Comparison of ENCODE assay signal across 10 mouse cellular contexts in the genomic region with DNA sequence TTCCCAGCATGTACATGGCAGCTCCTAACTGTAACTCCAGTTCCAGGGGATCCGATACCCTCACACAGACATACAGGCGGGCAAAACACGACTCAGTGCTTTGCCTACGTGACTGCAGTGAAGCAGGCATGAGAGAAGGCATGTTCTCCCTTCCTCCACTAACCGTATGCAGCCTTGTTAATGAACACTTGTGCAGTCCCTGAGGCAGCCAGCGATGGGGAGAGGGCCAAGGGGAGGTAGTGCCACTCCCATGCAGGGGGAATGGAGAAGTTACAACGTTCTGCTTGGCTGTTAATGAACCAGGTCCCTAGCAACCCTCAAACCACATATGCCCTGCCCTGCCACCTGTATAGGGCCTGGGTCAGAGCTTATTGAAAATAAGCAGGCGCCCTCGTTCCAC. TPM values are rescaled to one million over a fixed set of nuclear protein-coding genes. Genes with fewer than 3 reads are reported as not detected.
DNase-seq lines count a peak whose midpoint lies in the region; ATAC-seq lines count a peak whose summit lies in the region.
"Had no signal": no experiment of that assay in that cellular context is flagged by ENCODE, and none has a peak within 500 bp of the region (broad histone marks: within the 10 kb centered on the region; RNA-seq: fewer than 3 reads in every experiment).

No protein-coding gene starts in this region.

- H3K9ac ChIP-seq in kidney, embryonic 15.5 days = no peak overlapping the region
- H3K9ac ChIP-seq in embryonic facial prominence, embryonic 13.5 days = no peak overlapping the region
- no peak overlapping the region for H3K9ac ChIP-seq in hindbrain, embryonic 12.5 days
- peak overlapping the region; percentile 24; the same call in 1 of the 2 replicates for H3K9ac ChIP-seq in midbrain, embryonic 15.5 days
- H3K9ac ChIP-seq: neural tube, embryonic 12.5 days had no signal

- H3K4me2 ChIP-seq in kidney, embryonic 15.5 days = peak overlapping the region; percentile 90
- peak overlapping the region; percentile 63 for H3K4me2 ChIP-seq in embryonic facial prominence, embryonic 13.5 days
- H3K4me2 ChIP-seq in hindbrain, embryonic 12.5 days (replicated peaks) = peak overlapping the region; percentile 33; the same call in 1 of the 2 replicates
- peak overlapping the region; percentile 72 for H3K4me2 ChIP-seq in midbrain, embryonic 15.5 days

- peaks cover 51% of the 10 kb centered on the region for H3K4me1 ChIP-seq in kidney, embryonic 15.5 days
- H3K4me1 ChIP-seq in embryonic facial prominence, embryonic 13.5 days = peaks cover 56% of the 10 kb centered on the region
- H3K4me1 ChIP-seq in hindbrain, embryonic 12.5 days = peaks cover 28% of the 10 kb centered on the region
- H3K4me1 ChIP-seq in midbrain, embryonic 15.5 days = peaks cover 51% of the 10 kb centered on the region

- 42% methylated on average over 9 of the region's 9 CpGs for WGBS in kidney, embryonic 15.5 days
- WGBS in embryonic facial prominence, embryonic 13.5 days = 21% methylated on average over 9 of the region's 9 CpGs
- 50% methylated on average over 9 of the region's 9 CpGs for WGBS in hindbrain, embryonic 12.5 days
- 42% methylated on average over 9 of the region's 9 CpGs for WGBS in midbrain, embryonic 15.5 days

- peak overlapping the region; percentile 18 for H3K4me3 ChIP-seq in kidney, embryonic 15.5 days (replicated peaks)
- H3K4me3 ChIP-seq in embryonic facial prominence, embryonic 13.5 days = peak overlapping the region; percentile 12; the same call in 1 of the 2 replicates
- H3K4me3 ChIP-seq in hindbrain, embryonic 12.5 days = no peak overlapping the region
- H3K4me3 ChIP-seq in midbrain, embryonic 15.5 days = no peak overlapping the region
- H3K4me3 ChIP-seq: neural tube, embryonic 12.5 days had no signal

- 0 out of 2 replicates have a peak overlapping the region, but pooled peaks have one; percentile 51 for H3K27ac ChIP-seq in kidney, embryonic 15.5 days
- peak overlapping the region; percentile 78 for H3K27ac ChIP-seq in embryonic facial prominence, embryonic 13.5 days
- H3K27ac ChIP-seq in hindbrain, embryonic 12.5 days = no peak overlapping the region
- H3K27ac ChIP-seq in midbrain, embryonic 15.5 days = peak overlapping the region; percentile 56; the same call in 1 of the 2 replicates
- H3K27ac ChIP-seq: neural tube, embryonic 12.5 days had no signal

- no peaks in the 10 kb centered on the region for H3K36me3 ChIP-seq in kidney, embryonic 15.5 days
- H3K36me3 ChIP-seq in embryonic facial prominence, embryonic 13.5 days = no peaks in the 10 kb centered on the region
- no peaks in the 10 kb centered on the region for H3K36me3 ChIP-seq in hindbrain, embryonic 12.5 days
- no peaks in the 10 kb centered on the region for H3K36me3 ChIP-seq in midbrain, embryonic 15.5 days (replicated peaks)
- H3K36me3 ChIP-seq: neural tube, embryonic 12.5 days had no signal

- no peak for DNase-seq in kidney, postnatal 14 days
- DNase-seq in ovary, postnatal 36 days (ENCODE audit: low spot score) = no peak
- DNase-seq in gastrocnemius, postnatal 4 days (ENCODE audit: low spot score in 2 of 2) = no peak
- DNase-seq in urinary bladder, postnatal 25 days (ENCODE audit: low spot score) = no peak

- H3K27me3 ChIP-seq in kidney, embryonic 15.5 days = no peaks in the 10 kb centered on the region
- no peaks in the 10 kb centered on the region for H3K27me3 ChIP-seq in embryonic facial prominence, embryonic 13.5 days
- 0 out of 2 replicates have a peak, but pooled peaks cover 2% of the 10 kb centered on the region for H3K27me3 ChIP-seq in hindbrain, embryonic 12.5 days
- no peaks in the 10 kb centered on the region for H3K27me3 ChIP-seq in midbrain, embryonic 15.5 days (replicated peaks)
- H3K27me3 ChIP-seq: neural tube, embryonic 12.5 days had no signal

- no peaks in the 10 kb centered on the region for H3K9me3 ChIP-seq in kidney, embryonic 15.5 days (replicated peaks)
- 0 out of 2 replicates have a peak, but pooled peaks cover 3% of the 10 kb centered on the region for H3K9me3 ChIP-seq in embryonic facial prominence, embryonic 13.5 days
- H3K9me3 ChIP-seq in hindbrain, embryonic 12.5 days (replicated peaks) = no peaks in the 10 kb centered on the region
- no peaks in the 10 kb centered on the region for H3K9me3 ChIP-seq in midbrain, embryonic 15.5 days
- H3K9me3 ChIP-seq: neural tube, embryonic 12.5 days had no signal

- ATAC-seq in kidney, embryonic 15.5 days (replicated peaks; ENCODE audit: low FRiP score) = peak; percentile 36
- peak; percentile 53; the same call in 1 of the 2 replicates for ATAC-seq in embryonic facial prominence, embryonic 13.5 days (ENCODE audit: insufficient number of reproducible peaks, insufficient read depth, low FRiP score, low TSS enrichment, low read depth)
- ATAC-seq in hindbrain, embryonic 12.5 days (ENCODE audit: low FRiP score) = no peak
- 0 out of 2 replicates have a peak, but pooled peaks have one; percentile 1 for ATAC-seq in midbrain, embryonic 15.5 days (replicated peaks)

RNA-seq across cellular contexts. Expression of a gene that starts 6.0 kb away (rescaled TPM):
- 0.36 and 0.40 TPM in 2 replicates for polyA plus RNA-seq in kidney, embryonic 15.5 days (2015; fragmentation: Nextera tagmentation; extraction: Ambion mirVana)
- polyA plus RNA-seq in embryonic facial prominence, embryonic 13.5 days (2015; fragmentation: Nextera tagmentation; extraction: Ambion mirVana) = 0.51 and 0.58 TPM in 2 replicates
- 0.31 and 1.3 TPM in 2 replicates for polyA plus RNA-seq in hindbrain, embryonic 12.5 days (2016; fragmentation: Nextera tagmentation; extraction: Ambion mirVana)
- polyA plus RNA-seq in midbrain, embryonic 15.5 days (2015; fragmentation: Nextera tagmentation; extraction: Ambion mirVana) = 0.31 and 0.36 TPM in 2 replicates
- total RNA-seq in gastrocnemius, postnatal 4 days (2021) = under 1 TPM; 0.31 to 0.32 TPM
- polyA plus RNA-seq: heart, postnatal 0 days had no signal

RNA-seq across cellular contexts. Expression of a gene that starts 35.9 kb away (rescaled TPM):
- 15.6 and 16.2 TPM in 2 replicates for polyA plus RNA-seq in kidney, embryonic 15.5 days (2015; fragmentation: Nextera tagmentation; extraction: Ambion mirVana)
- 19.3 and 19.6 TPM in 2 replicates for polyA plus RNA-seq in embryonic facial prominence, embryonic 13.5 days (2015; fragmentation: Nextera tagmentation; extraction: Ambion mirVana)
- polyA plus RNA-seq in hindbrain, embryonic 12.5 days (2016; fragmentation: Nextera tagmentation; extraction: Ambion mirVana) = 14.4 and 18.5 TPM in 2 replicates
- 9.2 TPM in 2 replicates for polyA plus RNA-seq in midbrain, embryonic 15.5 days (2015; fragmentation: Nextera tagmentation; extraction: Ambion mirVana)
- total RNA-seq in gastrocnemius, postnatal 4 days (2021) = 1 to 10 TPM; 4.1 to 4.4 TPM

RNA-seq across cellular contexts. Expression of a gene that starts 35.9 kb away (rescaled TPM):
- polyA plus RNA-seq in kidney, embryonic 15.5 days (2015; fragmentation: Nextera tagmentation; extraction: Ambion mirVana) = 13.9 and 14.4 TPM in 2 replicates
- polyA plus RNA-seq in embryonic facial prominence, embryonic 13.5 days (2015; fragmentation: Nextera tagmentation; extraction: Ambion mirVana) = 15.1 and 18.7 TPM in 2 replicates
- 18.4 and 20.8 TPM in 2 replicates for polyA plus RNA-seq in hindbrain, embryonic 12.5 days (2016; fragmentation: Nextera tagmentation; extraction: Ambion mirVana)
- 31.4 and 34.3 TPM in 2 replicates for polyA plus RNA-seq in midbrain, embryonic 15.5 days (2015; fragmentation: Nextera tagmentation; extraction: Ambion mirVana)
- 1 to 10 TPM; 3.2 to 4.8 TPM for total RNA-seq in gastrocnemius, postnatal 4 days (2021)

Comparison
In these comparisons a context has a peak if more than half of its experiments do, and no peak if none do; other contexts are left out.
1. H3K4me2 ChIP-seq: peak in every context shown above with its lines; median percentile 90 in kidney, embryonic 15.5 days; 72 in midbrain, embryonic 15.5 days; 63 in embryonic facial prominence, embryonic 13.5 days; 33 in hindbrain, embryonic 12.5 days.
2. H3K4me3 ChIP-seq: peak in kidney, embryonic 15.5 days (single experiment) and embryonic facial prominence, embryonic 13.5 days (single experiment); none in hindbrain, embryonic 12.5 days (single experiment) and midbrain, embryonic 15.5 days (single experiment).